Mouse (Mus musculus) bone marrow, adult 2 months (tissue): ENCODE data around the gene Creg1. TPM values are rescaled to one million over a fixed set of nuclear protein-coding genes. Genes with fewer than 3 reads are reported as not detected.

Source experiments
- H3K27ac ChIP-seq: fragments of 200-500 bp; 2 replicates; pipeline ENCODE4 v1.5.1; 2012; ENCODE audit warnings: low read depth, mild to moderate bottlenecking, control low read depth, inconsistent platforms, low read length; ENCODE audit not compliant: control insufficient read depth, poor library complexity, insufficient read depth
- H3K4me1 ChIP-seq: fragments of 200-500 bp; 2 replicates; pipeline ENCODE4 v1.6.1; 2011; ENCODE audit warnings: low read length; ENCODE audit not compliant: control insufficient read depth, insufficient read depth
- H3K4me3 ChIP-seq: fragments of 200-500 bp; replicated peaks from 2 replicates; pipeline ENCODE3; 2011; ENCODE audit warnings: mild to moderate bottlenecking, low read depth, low read length, control low read depth; ENCODE audit not compliant: control insufficient read depth
- CTCF ChIP-seq: fragments of 200-500 bp; IDR thresholded peaks from 2 replicates; pipeline ENCODE4 v1.5.1; 2011; ENCODE audit warnings: low read length, control low read depth; ENCODE audit not compliant: control insufficient read depth, insufficient read depth
- POLR2A ChIP-seq: fragments of 200-500 bp; IDR thresholded peaks from 2 replicates; pipeline ENCODE4 v1.6.1; 2011; ENCODE audit warnings: low read depth, mild to moderate bottlenecking, control low read depth, low read length, borderline replicate concordance; ENCODE audit not compliant: control insufficient read depth
- WGBS: fragments of 180-500 bp; shearing (Covaris S2); methylation state at CpG from one replicate; pipeline ENCODE4 v1.1.7; 2018; 5-methylcytosine and 5-hydroxymethylcytosine counted together
- polyA plus RNA-seq: library from polyadenylated mRNA; stranded (reverse); fragments of >200 nt; gene quantifications from 2 replicates; pipeline ENCODE4 v1.2.4, GENCODE M21; 2011; ENCODE audit warnings: low replicate concordance; ENCODE audit not compliant: missing spikeins, insufficient read depth, insufficient read length

Creg1 gene
- polyA plus RNA-seq, 1 experiment, result 312 TPM

DNA sequence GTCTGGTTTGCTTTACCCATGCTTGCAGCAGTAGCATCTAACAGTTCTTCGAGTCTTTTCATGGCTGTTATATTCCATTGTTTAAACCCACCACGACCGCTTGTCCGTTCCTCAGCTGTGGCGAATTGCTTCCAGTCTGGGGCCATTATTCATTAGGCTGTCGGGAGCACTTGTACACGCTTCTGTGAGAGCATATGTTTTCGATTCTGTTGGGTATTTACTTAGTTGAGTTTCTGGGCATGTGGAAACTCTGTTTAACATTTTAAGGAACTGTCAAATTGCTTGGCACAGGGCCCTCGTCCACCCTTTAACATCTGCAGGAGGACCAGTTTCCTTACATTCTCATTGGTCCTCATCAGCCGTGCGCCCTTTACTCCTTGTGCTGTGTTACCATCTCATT, 22.8 kb downstream of the Creg1 start:
- Histone ChIP-seq H3K27ac (no peak overlapping the region), H3K4me3 (no peak overlapping the region), H3K4me1 (no peaks in the 10 kb centered on the region; the same call in 1 of the 2 replicates)
- no peak for TF ChIP-seq POLR2A
- no peak for TF ChIP-seq CTCF
- 28% methylated on average over 11 of the region's 11 CpGs for whole genome bisulfite sequencing

DNA sequence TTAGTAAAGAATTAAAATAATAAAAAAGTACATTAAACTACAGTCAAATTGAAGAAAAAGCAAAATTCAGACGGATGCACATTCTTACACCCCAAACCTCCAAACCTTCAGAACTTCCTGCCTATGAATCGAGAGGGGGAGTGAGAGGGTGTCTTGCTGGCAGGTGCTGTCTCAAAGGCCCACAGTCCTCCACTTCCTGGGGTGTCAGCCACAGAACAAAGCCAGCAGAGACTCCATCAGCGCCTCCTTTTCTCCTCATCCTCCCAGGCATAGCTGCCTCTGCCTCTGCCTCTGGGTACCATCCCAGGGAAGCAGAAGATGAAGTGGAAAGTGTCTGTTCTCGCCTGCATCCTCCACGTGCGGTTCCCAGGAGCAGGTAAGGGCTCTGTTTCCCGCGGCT, 25.0 kb downstream of the Creg1 start, which contains the start of gene Cd247:
Gene Cd247, plus strand, starts transcription at position 171 of the 400 bp plus-strand sequence.
- H3K4me3 ChIP-seq, result peak within 1 kb of the TSS; percentile 31

GRCm38 (mm10) chr1:165789066-165789660, 25.6 kb downstream of the Creg1 start:
- no peaks in the 10 kb centered on the region; the same call in 1 of the 2 replicates for H3K4me1 ChIP-seq
- peak overlapping the region; percentile 26 for H3K4me3 ChIP-seq
- peak overlapping the region; percentile 29; the same call in 1 of the 2 replicates for H3K27ac ChIP-seq
- TF ChIP-seq CTCF, result no peak
- TF ChIP-seq POLR2A, result no peak
- WGBS, result 87% methylated on average over 17 of the region's 17 CpGs

More for the DNA sequence above, 25.0 kb downstream of the Creg1 start, which contains the start of gene Cd247:
- WGBS, result 69% methylated on average over 8 of the region's 8 CpGs
- no peaks in the 10 kb centered on the region; the same call in 1 of the 2 replicates for H3K4me1 ChIP-seq
- TF ChIP-seq POLR2A (no peak), CTCF (no peak)
- H3K27ac ChIP-seq, result peak within 1 kb of the TSS; percentile 29; the same call in 1 of the 2 replicates

DNA sequence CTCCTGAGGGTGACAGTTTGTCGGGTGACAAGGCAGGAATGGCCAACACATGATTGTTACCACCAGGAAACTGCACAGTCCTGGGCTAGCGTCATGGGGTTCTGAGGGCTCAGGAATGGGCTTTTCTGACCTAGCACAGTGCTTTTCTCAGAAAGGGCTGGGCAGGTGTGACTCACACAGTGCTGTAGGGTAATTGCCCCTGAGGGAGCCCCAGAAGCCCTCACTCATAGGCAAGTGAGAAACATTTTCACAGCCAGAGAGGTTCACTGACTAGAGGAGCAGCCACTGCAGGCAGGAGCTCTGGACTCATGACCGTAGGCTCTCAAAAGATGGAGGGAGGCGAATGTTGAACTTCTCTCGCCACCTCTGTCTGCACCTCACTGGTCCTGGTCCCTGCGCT, 26.4 kb downstream of the Creg1 start:
- Histone ChIP-seq H3K27ac (no peak overlapping the region), H3K4me1 (no peaks in the 10 kb centered on the region; the same call in 1 of the 2 replicates), H3K4me3 (no peak overlapping the region)
- 83% methylated on average over 6 of the region's 6 CpGs for WGBS
- TF ChIP-seq POLR2A, result no peak
- no peak for TF ChIP-seq CTCF

GRCm38 (mm10) chr1:165790461-165791210, 27.1 kb downstream of the Creg1 start:
- WGBS, result 85% methylated on average over 17 of the region's 17 CpGs
- no peak overlapping the region for H3K27ac ChIP-seq
- H3K4me3 ChIP-seq, result no peak overlapping the region
- no peak for TF ChIP-seq CTCF
- TF ChIP-seq POLR2A, result no peak
- no peaks in the 10 kb centered on the region; the same call in 1 of the 2 replicates for H3K4me1 ChIP-seq

DNA sequence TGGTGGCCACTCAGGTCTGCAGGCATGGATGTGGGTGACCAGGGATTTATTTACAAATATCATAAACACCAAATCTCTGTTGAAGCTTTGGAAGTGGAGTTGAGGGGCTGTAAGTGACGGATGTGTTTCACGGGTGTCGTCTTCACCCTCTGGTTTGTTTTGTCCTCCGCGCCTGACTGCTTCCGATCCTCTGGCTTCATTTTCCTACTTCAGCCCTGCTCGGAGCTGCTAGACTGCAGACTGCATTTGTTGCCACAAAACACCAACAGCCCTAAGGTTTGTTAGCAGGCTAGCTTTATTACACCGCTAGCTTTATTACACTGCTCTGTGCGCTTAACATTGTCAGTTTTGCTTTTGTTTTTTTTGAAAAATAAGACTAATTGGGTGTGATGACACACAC, 27.9 kb downstream of the Creg1 start:
- TF ChIP-seq POLR2A (no peak), CTCF (no peak)
- Histone ChIP-seq H3K4me3 (no peak overlapping the region), H3K4me1 (no peaks in the 10 kb centered on the region; the same call in 1 of the 2 replicates), H3K27ac (no peak overlapping the region)
- 91% methylated on average over 9 of the region's 9 CpGs for WGBS

GRCm38 (mm10) chr1:165801709-165802310, 38.3 kb downstream of the Creg1 start:
- 87% methylated on average over 11 of the region's 11 CpGs for WGBS

DNA sequence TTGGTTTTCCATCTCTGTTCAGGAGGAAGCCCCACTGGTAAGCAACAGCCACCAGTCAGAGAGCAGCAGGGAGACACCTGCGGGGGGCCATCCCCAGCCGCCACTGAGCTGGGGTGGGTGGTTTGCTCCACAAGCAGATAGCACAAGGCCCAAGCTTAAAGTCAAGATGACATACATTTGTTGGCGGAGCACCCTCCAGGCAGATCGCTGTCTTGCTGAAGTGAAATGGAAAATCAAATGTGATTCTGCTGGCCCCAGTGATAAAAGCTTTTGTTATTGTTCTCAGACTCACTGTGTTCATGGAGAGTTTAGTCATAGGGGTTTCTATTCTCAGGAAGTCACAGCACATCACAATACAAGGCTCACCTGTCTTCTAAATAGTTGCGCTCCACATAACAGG, 39.6 kb downstream of the Creg1 start:
- Histone ChIP-seq H3K27ac (no peak overlapping the region), H3K4me3 (no peak overlapping the region), H3K4me1 (no peaks in the 10 kb centered on the region)
- TF ChIP-seq POLR2A (no peak), CTCF (no peak)
- 73% methylated on average over 5 of the region's 5 CpGs for WGBS

More at GRCm38 (mm10) chr1:165801709-165802310, 38.3 kb downstream of the Creg1 start:
- no peak overlapping the region for H3K4me3 ChIP-seq
- H3K27ac ChIP-seq, result no peak overlapping the region
- TF ChIP-seq CTCF (no peak), POLR2A (no peak)
- H3K4me1 ChIP-seq, result no peaks in the 10 kb centered on the region
